Mouse (Mus musculus) C2C12 (cell line): ENCODE results near the gene Spg20. TPM values are rescaled to one million over a fixed set of nuclear protein-coding genes. Genes with fewer than 3 reads are reported as not detected.

Experiments used
- H3K27me3 ChIP-seq: one replicate; pipeline ENCODE4 v1.6.1; 2011; ENCODE audit not compliant: control insufficient read depth, insufficient read depth, insufficient read length
- H3K36me3 ChIP-seq: one replicate; pipeline ENCODE4 v1.6.1; 2011; ENCODE audit not compliant: control insufficient read depth, insufficient read depth
- H3K4me3 ChIP-seq: one replicate; pipeline ENCODE4 v1.5.1; 2011; ENCODE audit warnings: mild to moderate bottlenecking, control low read depth; ENCODE audit not compliant: poor library complexity, insufficient read depth, severe bottlenecking
- H3K79me2 ChIP-seq: one replicate; pipeline ENCODE4 v1.6.1; 2011; ENCODE audit not compliant: control insufficient read depth, insufficient read depth
- H3K79me3 ChIP-seq: one replicate; pipeline ENCODE4 v1.6.1; 2011; ENCODE audit warnings: low read depth, control low read depth
- H3ac ChIP-seq: one replicate; pipeline ENCODE3; 2011; ENCODE audit warnings: low read depth; ENCODE audit not compliant: control insufficient read depth, insufficient read length
- CEBPB ChIP-seq: IDR thresholded peaks from one replicate; pipeline ENCODE4 v1.6.1; 2011; ENCODE audit warnings: low read depth, mild to moderate bottlenecking, control low read depth, moderate library complexity
- CTCF ChIP-seq: IDR thresholded peaks from one replicate; pipeline ENCODE4 v1.5.1; 2011; ENCODE audit not compliant: control insufficient read depth, insufficient read depth, insufficient read length
- FOSL1 ChIP-seq: IDR thresholded peaks from one replicate; pipeline ENCODE4 v1.8.0; 2011; ENCODE audit warnings: mild to moderate bottlenecking, low read length; ENCODE audit not compliant: poor library complexity, insufficient read depth, severe bottlenecking
- MAX ChIP-seq: IDR thresholded peaks from one replicate; pipeline ENCODE4 v1.6.1; 2011; ENCODE audit warnings: mild to moderate bottlenecking, control low read depth
- MYOD1 ChIP-seq: IDR thresholded peaks from one replicate; pipeline ENCODE4 v1.6.1; 2011; ENCODE audit warnings: low read depth; ENCODE audit not compliant: control insufficient read depth, insufficient read length
- MYOG ChIP-seq: IDR thresholded peaks from one replicate; pipeline ENCODE4 v1.6.1; 2011; ENCODE audit not compliant: control insufficient read depth, insufficient read length; ENCODE audit errors: extremely low read depth
- USF1 ChIP-seq: IDR thresholded peaks from one replicate; pipeline ENCODE4 v1.6.1; 2011; ENCODE audit warnings: low read depth, mild to moderate bottlenecking, control low read depth, moderate library complexity
- polyA plus RNA-seq: library from polyadenylated mRNA; unstranded; fragments of >200 nt; fragmentation: generic; extraction: Trizol; gene quantifications from one replicate; pipeline ENCODE4 v1.2.1, GENCODE M21; 2012; ENCODE audit warnings: missing spikeins

Gene Spg20
- polyA plus RNA-seq, 1 experiment: 24.0 TPM

GRCm38 (mm10) chr3:55067791-55068434, 44.0 kb upstream of the Spg20 start:
- no peak for TF ChIP-seq MYOD1
- TF ChIP-seq MYOG: no peak
- TF ChIP-seq CTCF: no peak
- TF ChIP-seq FOSL1: no peak
- no peak for TF ChIP-seq MAX
- TF ChIP-seq USF1: no peak
- no peak for TF ChIP-seq CEBPB
- Histone ChIP-seq H3K79me2 (no peaks in the 10 kb centered on the region), H3K36me3 (no peaks in the 10 kb centered on the region), H3ac (no peak overlapping the region), H3K4me3 (no peak overlapping the region), H3K79me3 (no peaks in the 10 kb centered on the region), H3K27me3 (peaks cover 2% of the 10 kb centered on the region)

- TF ChIP-seq FOSL1 (no peak), MYOG (no peak), CEBPB (no peak), CTCF (no peak), MYOD1 (no peak), USF1 (no peak), MAX (no peak)
- Histone ChIP-seq H3K27me3 (no peaks in the 10 kb centered on the region), H3ac (no peak overlapping the region), H3K79me3 (no peaks in the 10 kb centered on the region), H3K79me2 (no peaks in the 10 kb centered on the region), H3K4me3 (no peak overlapping the region), H3K36me3 (no peaks in the 10 kb centered on the region)
Measured at GRCm38 (mm10) chr3:55074576-55075293, 37.2 kb upstream of the Spg20 start.

GRCm38 (mm10) chr3:55075294-55075648, 36.6 kb upstream of the Spg20 start:
- H3K4me3 ChIP-seq: no peak overlapping the region
- TF ChIP-seq USF1: no peak
- TF ChIP-seq CEBPB: no peak
- no peak for TF ChIP-seq MYOD1
- no peak for TF ChIP-seq MYOG
- no peak for TF ChIP-seq MAX
- TF ChIP-seq CTCF: no peak
- TF ChIP-seq FOSL1: no peak
- H3K27me3 ChIP-seq: no peaks in the 10 kb centered on the region
- H3K79me2 ChIP-seq: no peaks in the 10 kb centered on the region
- no peaks in the 10 kb centered on the region for H3K36me3 ChIP-seq
- no peak overlapping the region for H3ac ChIP-seq
- no peaks in the 10 kb centered on the region for H3K79me3 ChIP-seq

- Histone ChIP-seq H3ac (no peak overlapping the region), H3K4me3 (no peak overlapping the region), H3K79me2 (no peaks in the 10 kb centered on the region), H3K79me3 (no peaks in the 10 kb centered on the region), H3K27me3 (no peaks in the 10 kb centered on the region), H3K36me3 (no peaks in the 10 kb centered on the region)
- no peak for TF ChIP-seq CTCF
Measured at GRCm38 (mm10) chr3:55078233-55078632, 33.7 kb upstream of the Spg20 start.

- TF ChIP-seq MYOG (no peak), CEBPB (no peak), MYOD1 (no peak), USF1 (no peak)
- H3K36me3 ChIP-seq: no peaks in the 10 kb centered on the region
- H3K79me2 ChIP-seq: no peaks in the 10 kb centered on the region
- no peaks in the 10 kb centered on the region for H3K27me3 ChIP-seq
- no peaks in the 10 kb centered on the region for H3K79me3 ChIP-seq
- no peak overlapping the region for H3K4me3 ChIP-seq
- no peak overlapping the region for H3ac ChIP-seq
Measured at GRCm38 (mm10) chr3:55079619-55080018, 32.3 kb upstream of the Spg20 start.

GRCm38 (mm10) chr3:55080055-55080454, 31.9 kb upstream of the Spg20 start:
- Histone ChIP-seq H3ac (no peak overlapping the region), H3K79me3 (no peaks in the 10 kb centered on the region), H3K27me3 (no peaks in the 10 kb centered on the region), H3K79me2 (no peaks in the 10 kb centered on the region), H3K36me3 (no peaks in the 10 kb centered on the region), H3K4me3 (no peak overlapping the region)
- peak; percentile 79 for TF ChIP-seq CTCF
- TF ChIP-seq CEBPB: no peak
- no peak for TF ChIP-seq MYOD1
- TF ChIP-seq MAX: peak; percentile 11
- TF ChIP-seq MYOG: no peak
